Mouse (Mus musculus) induced T-regulatory cell, adult 2 months (primary cell): ENCODE measurements around the gene 6430550D23Rik.
"Not testable (repeated sequence)": the region's sequence is repeated elsewhere in the genome, so short reads cannot be mapped to it uniquely, and the experiment has no call there.

Experiments used
- DNase-seq: peaks from one replicate; pipeline ENCODE4 v3.0.0-alpha.2; 2012; ENCODE audit warnings: low read depth

Gene 6430550D23Rik

DNA sequence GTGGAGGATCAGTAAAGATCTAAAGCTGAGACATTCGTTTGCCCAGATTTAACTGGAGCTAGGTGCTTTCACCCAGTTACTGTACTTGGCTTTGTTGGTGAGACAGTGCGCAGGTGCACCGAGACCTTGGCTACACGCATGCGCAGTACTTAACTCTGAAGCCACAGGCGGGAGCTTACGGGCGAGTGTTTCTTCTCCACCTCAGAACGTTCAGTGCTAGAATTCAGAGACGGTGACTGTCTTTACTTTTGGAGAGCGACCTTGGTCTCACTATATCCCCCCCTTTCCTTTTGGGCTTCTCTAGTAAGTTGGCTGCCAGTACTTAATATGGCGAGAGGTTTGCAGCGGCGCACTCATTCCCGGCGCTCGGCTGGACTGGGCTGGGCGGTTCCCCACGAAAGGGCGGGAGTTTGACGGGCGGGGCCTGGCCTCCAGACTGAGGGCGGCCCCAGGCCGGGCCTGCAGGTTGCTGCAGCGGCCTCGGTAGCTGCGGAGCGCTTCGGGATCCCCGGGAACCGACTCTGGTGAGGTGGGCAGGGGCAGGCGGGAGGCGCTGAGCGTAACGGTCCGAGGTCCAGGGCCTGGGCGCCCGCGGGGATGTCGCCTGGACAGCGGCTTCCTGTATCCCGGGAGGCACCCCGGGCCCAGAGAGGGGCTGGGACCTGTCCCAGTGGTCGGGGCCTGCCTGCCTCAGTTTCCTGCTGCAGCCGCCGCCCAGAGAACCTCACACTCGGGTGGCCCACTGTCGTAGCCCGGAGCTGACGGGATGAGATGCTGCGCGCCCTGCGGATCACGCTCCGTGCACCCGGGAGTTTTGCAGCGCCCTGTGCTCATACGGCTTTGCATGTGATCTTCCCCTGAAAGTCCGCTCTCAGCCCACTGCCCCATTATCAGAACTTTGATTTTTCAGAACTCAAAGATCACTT, 51.4 kb downstream of the 6430550D23Rik start, which contains the start of gene Cep250:
Gene Cep250 (plus strand): TSS at position 325 of the 926 bp plus-strand sequence.
- peak; percentile 96 for DNase-seq

DNA sequence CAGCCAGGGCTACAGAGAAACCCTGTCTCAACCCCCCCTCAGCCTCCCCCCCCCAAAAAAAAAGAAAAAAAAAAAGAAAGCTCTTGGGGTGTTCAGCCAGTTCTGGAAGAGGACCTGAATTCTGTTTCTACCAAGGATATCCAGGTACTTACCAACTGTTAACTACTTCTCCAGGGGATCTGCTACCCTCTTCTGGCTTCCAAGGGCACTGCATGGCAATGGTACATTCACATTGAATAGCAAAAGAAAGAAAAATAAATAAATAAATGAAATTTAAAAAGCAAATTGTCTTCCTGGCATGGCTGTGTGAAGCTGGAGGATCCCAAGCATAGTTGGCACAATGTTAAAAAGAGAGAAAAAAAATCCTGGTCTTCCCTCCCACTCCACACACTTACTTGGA, 55.8 kb downstream of the 6430550D23Rik start:
- DNase-seq, result peak; percentile 66

DNA sequence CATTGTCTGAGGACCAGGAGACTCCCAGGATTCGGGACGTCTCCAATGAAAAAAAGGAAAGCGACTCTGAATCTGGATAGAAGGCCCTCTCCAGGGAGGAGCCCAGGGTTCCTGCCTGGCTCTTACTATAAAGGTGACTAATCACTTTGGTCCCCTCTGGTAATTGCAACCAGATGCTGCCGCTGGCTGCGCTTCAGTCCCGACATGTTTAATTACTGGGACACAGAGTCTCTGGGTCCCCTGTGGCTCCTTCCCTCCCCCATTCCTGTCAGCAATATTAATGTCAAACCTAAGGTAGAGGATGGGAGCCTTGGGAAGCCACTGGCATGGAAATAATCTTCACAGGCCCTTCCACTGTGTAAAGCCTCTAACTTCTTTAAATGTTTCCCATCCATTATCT, 58.4 kb downstream of the 6430550D23Rik start:
- DNase-seq, result no peak

DNA sequence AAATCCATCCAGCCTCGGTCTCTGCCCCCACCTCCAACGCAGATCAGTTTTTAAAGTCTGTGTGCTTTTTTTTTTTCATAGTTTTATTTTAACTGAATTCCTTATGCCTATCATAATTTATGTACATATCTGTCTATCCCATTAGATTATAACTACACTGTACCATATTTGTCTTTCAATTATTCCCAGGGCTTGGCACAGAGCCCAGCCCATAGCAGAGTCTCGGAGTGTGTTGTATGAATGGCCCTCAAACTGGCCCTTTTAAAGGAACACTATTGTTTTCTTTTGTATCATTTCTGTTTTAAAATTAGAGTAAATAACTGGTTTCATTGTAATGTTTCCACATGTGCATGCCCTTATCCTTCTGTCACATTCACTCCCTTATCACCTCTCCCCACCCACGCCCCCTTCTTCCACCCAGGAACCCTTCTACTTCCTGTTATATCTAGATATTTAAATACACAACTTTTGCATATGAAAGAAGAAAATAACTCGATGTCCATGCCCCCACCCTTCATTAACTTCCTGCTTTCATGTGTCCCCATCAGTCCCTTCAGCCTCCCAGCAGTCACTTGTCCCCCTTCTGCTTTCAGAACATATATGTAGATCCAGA, 60.3 kb downstream of the 6430550D23Rik start:
- DNase-seq, result no peak

DNA sequence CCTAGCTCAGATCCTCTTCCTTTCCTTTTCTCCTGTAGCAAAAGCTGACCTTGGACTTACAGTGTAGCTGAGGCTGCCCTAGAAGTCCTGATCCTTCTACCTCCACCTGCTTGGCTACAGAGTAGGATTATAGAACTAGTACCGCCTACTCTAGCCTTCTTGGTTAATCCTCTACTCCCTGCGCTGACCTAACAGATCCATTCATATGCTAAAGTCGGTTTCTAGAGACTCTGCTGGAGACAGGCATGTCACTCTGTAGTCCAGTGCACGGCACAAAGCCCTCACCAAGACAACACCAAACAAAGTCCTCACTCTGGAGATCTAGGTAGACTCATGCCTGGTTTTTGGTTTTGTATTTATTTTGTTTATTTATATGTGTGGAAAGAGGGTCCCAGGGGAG, 61.3 kb downstream of the 6430550D23Rik start:
- no peak for DNase-seq

DNA sequence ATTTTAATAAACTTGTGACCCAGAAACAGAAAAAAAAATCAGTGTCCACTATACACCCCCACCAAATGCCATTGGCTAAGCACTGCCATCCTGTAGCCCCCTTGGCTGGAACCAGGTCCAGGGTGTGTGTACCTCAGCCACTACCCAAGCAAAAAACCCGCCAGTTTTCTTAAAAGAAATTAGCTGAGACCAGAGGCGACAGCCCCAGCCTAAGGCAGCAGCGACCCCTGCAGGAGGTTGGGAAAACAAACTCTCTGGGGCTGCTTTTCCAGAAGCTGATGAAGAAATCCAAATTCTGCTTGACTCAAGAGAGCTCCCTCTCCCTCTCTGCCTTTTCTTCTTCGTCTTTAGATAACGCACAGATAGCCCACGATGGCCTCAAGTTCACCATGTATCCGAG, 61.7 kb downstream of the 6430550D23Rik start:
- peak; percentile 78 for DNase-seq

DNA sequence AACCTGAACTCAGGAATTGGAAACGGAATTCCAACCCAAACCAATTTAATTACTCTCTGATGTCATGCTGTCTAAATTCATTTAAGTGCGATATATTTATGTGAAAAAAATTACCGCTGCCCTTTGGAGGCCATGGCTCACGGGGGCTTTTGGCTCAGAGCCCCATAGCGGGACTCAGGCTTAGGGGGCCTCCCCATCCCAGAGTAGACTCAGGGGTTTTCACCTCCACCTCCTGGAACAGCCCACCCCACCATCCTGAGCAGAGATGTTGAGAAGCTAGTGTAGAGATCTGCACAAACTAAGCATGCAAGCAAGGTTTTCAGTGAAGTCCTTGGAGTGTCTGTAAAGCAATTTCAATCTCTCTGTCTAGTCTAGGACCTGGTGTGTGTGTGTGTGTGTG, 62.2 kb downstream of the 6430550D23Rik start:
- DNase-seq, result no peak

DNA sequence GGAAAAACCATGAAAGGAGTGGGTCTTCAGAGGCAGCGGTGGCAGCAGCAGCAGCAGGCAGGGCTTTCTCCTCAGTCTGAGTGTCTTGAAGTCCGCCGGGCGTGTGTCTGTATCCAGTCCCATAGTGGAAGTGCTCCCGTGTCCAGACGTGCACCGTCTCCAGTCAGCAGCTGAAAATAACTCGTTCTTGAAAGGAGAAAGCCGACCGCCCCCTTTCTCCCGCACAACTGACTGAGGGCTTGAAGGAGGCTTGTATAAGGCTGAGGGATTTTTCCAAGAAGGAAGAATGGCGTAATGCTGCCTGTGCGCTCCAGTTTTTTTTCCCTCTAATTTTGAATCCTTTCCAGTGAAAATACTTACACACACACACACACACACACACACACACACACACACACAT, 62.7 kb downstream of the 6430550D23Rik start, which contains the start of gene Gdf5:
Gene Gdf5 (minus strand): TSS at position 244 of the 400 bp plus-strand sequence.
- no peak for DNase-seq

DNA sequence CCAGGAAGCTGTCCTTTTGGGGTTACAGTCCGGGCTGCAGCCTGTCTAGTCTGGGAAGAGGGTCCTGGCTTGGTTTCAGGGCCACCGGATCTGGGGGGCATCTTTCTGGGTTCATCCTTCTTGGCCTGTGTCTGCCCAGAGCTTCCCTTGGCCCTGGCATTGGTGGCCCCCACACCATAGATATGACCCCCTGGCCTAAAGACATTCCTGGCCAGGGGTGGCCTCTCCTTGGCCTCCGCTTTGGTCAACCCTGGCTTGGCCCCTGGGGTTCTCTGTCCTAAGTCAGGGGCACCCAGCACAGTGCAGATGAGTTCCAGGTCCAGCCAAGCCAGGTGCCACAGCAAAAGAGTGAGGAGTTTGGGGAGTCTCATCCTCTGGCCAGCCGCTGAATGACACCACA, 63.1 kb downstream of the 6430550D23Rik start:
- no peak for DNase-seq

DNA sequence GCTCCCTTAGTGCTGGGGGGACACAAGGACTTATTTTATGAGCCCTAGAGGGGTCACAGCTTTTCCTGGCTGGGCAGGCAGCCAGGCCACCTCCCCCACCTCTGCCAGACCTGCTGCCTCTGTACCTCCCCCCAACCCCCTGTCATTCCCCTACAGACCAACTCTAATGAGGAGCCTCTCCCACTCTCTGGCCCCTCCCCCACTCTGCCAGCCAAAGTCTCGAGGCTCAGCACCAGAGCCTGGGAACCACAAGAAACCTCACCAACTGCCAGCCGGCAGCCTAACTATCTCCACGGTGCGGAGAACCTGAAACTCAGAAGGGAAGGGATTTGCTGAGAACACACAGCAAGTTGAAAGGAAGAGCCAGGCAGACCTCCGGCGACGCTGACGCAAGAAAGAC, 64.3 kb downstream of the 6430550D23Rik start:
- DNase-seq, result no peak

DNA sequence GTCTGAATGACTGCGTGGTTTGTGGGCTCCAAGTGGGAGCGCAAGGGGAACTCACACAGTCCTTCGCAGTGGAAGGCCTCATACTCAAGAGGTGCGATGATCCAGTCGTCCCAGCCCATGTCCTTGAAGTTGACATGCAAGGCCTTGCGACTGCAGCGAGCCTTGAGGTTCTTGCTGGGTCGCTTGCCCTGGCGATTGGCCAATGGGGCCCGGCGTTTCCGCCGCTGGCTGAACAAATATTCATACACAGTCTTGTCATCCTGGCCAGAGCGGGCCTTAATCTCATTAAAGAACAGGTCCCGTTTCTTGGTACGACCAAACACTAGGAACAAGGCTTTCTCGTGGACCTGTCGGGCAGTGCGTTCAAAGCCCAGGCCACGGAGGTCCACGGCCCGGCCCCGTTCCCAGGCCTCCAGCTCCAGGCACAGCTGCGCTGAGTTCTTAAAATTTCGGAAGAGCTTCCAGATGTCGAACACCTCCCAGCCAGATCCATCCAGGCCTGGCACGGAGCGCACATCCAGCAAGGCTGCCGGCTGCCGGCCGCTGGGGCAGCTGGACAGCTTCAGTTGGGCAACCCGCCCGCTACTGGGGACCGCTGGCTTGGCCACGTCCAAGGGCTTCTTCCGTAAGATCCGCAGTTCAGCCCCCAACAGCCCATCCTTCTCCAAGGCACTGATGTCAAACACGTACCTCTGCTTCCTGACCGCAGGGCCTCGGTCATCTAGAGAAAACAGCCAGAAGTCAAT, 65.9 kb downstream of the 6430550D23Rik start:
- no peak for DNase-seq

DNA sequence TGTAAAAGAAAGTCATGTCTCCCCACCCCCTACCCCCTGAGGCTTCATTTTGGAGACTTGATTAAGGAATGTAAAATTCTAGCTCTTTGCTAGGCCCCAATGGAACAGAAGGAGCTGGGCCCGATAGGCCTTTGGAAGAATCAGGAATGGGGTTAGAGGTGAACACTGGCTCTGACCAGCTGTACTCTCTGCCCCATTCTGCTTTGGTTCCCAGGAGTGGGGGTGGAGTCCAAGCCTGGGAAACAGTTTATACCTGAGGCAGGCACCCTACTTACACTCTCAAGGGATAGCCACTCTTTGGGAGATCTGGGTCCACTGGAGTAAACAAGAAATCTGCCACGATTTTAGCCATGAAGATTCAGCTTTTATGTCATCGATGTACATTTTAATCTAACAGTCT, 67.1 kb downstream of the 6430550D23Rik start, which contains the start of gene Gm15557:
Gene Gm15557 (plus strand): TSS at position 48 of the 400 bp plus-strand sequence.
- DNase-seq, result no peak

DNA sequence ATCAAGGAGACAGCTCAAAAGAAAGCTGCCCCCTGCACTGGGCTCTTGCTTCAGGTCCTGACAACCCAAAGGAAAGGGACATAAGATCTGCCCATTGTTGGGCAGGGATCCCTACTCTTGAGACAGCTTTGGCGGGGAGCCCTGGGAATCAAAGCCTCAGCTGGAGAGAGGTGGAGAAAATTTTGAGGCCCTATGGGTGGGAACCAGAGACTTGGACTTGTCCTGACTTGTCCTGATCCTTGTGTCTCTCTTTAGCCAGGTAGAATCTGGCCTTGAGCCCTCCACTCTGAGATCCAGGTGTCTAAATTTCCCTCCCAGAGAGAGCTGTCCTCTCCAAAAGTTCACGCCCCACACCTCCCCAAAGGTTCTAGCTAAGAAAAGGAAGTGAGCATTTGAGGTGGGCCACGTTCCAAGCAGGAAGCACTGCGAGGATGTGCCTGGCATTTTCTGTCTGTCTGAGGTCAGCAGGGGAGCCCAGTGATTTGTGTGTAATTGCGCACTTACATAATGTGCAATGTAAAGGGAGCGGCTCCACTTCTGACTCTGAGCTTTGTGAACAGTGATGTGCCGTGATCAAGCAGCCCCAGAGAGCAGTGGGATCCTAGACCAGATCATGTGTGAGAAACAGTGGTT, 67.8 kb downstream of the 6430550D23Rik start:
- DNase-seq, result no peak

DNA sequence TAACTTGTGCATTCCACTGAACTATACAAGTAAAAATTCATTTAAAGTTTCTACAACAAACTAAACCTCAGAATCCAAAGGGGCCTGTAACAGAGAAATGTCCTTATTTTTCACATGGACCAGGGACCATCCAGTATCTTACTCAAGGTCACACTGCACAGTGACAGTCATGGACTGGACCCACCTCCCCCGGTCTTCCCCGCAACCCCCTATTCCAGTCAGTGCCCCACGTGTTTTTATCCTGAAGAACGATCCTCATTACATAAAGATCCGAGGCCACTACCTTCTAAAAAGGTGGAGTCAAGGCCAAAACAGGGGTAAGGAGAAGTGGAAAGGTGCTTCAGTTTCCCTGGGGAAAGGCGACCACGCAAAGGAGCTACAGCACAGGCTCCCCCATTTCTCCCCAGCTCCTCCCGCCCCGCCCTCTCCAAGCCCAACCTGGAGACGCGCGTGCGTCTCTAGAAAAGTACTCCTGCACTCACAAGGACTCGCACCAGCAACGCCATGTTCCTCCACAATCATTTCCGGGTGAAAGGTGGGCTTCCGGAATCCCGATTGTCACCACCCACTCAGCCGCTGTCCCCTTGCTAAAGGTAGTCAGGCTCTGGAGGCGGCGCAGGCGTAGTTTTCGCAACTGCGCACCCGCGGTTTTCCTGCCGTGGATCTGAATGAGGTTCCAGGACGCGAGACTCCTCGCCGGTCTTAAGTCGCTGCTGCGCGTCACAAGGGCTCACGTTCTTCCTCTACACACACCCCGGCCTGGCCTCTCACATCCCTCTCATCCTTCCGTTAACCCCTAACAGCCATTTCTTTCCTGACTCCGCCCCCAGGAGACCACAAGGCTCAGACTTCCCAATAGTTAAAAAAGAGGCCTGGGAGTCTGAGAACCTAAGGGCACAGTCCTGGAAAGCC, 78.0 kb downstream of the 6430550D23Rik start, which contains the start of gene Uqcc1:
Gene Uqcc1 (minus strand): TSS at position 780 of the 912 bp plus-strand sequence.
- peak; percentile 97 for DNase-seq

DNA sequence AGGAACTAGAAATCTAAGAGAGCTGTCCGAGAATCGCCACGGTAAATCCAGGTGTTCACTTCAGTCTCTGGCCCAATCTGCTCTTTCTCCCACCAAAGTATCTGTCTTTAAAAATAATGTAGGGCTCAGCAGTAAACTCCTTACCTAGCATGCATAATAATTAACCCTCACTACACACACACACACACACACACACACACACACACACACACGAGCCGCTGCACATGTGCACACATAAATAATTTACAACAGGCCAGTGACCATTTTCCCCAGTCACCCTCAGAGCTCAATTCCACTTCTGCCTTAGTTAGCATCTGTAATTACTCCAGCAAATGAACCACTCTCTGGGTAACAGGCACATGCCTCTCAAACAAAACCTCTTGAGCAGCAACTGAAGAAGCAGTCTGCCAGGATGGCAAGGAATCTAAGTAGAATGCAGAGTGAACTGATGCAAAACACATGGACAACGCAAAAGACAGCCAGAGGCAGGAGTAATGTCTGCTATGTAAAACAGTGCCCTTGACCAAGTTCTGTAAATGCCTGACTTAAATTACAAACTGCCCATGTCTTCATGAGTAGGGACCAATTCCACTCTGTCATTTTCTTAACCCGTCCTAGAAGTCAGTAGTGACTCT, 78.9 kb downstream of the 6430550D23Rik start:
- no peak for DNase-seq

DNA sequence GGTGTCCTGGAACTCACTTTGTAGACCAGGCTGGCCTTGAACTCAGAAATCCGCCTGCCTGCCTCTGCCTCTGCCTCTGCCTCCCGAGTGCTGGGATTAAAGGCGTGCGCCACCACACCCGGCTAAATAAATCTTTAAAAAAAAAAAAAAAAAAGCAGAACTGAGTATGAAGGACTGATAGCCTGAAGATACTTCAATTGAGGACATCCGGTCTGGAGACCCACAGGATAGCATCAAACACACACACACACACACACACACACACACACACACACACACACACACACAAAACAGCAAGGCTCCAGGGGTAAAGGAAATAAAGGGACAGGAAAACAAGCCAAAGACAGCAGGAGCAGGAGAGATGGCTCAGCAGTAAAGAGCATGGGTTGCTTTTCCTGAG, 82.6 kb downstream of the 6430550D23Rik start:
- DNase-seq, result not testable (repeated sequence)
